Mouse (Mus musculus) heart, embryonic 13.5 days (tissue): ENCODE results near the gene Abr. TPM values are rescaled to one million over a fixed set of nuclear protein-coding genes. Genes with fewer than 3 reads are reported as not detected.

Experiments used
- ATAC-seq: fragments of 200-750 bp; cut with Nextera tagmentation; 2 replicates; pipeline ENCODE4 v1.8.0; 2017; ENCODE audit warnings: moderate TSS enrichment; ENCODE audit not compliant: insufficient number of reproducible peaks, low FRiP score, low TSS enrichment; ENCODE audit errors: extremely low read depth
- H3K27ac ChIP-seq: fragments of 300-500 bp; sonication (generic); replicated peaks from 2 replicates; pipeline ENCODE4 v1.5.1; 2015; ENCODE audit warnings: moderate library complexity, mild to moderate bottlenecking, inconsistent platforms
- H3K27me3 ChIP-seq: fragments of 300-500 bp; sonication (generic); replicated peaks from 2 replicates; pipeline ENCODE4 v1.6.1; 2015; ENCODE audit warnings: mild to moderate bottlenecking, inconsistent platforms
- H3K36me3 ChIP-seq: fragments of 300-500 bp; sonication (generic); 2 replicates; pipeline ENCODE4 v1.6.1; 2015; ENCODE audit warnings: mild to moderate bottlenecking, inconsistent platforms
- H3K4me1 ChIP-seq: fragments of 300-500 bp; sonication (generic); 2 replicates; pipeline ENCODE4 v1.6.1; 2015; ENCODE audit warnings: inconsistent platforms
- H3K4me2 ChIP-seq: fragments of 300-500 bp; sonication (generic); 2 replicates; pipeline ENCODE4 v1.6.1; 2015; ENCODE audit warnings: inconsistent platforms, mild to moderate bottlenecking, moderate library complexity
- H3K4me3 ChIP-seq: fragments of 300-500 bp; sonication (generic); 2 replicates; pipeline ENCODE4 v1.5.1; 2015; ENCODE audit warnings: moderate library complexity, mild to moderate bottlenecking, inconsistent platforms
- H3K9ac ChIP-seq: fragments of 300-500 bp; sonication (generic); 2 replicates; pipeline ENCODE4 v1.6.1; 2015; ENCODE audit warnings: inconsistent platforms, mild to moderate bottlenecking, moderate library complexity
- H3K9me3 ChIP-seq: fragments of 300-500 bp; sonication (generic); 2 replicates; pipeline ENCODE4 v1.6.1; 2016; ENCODE audit warnings: inconsistent platforms
- WGBS: fragments of 180-500 bp; shearing (Covaris S2); methylation state at CpG from one replicate; pipeline ENCODE4 v1.1.7; 2015; ENCODE audit warnings: mixed read lengths; 5-methylcytosine and 5-hydroxymethylcytosine counted together
- polyA plus RNA-seq: library from polyadenylated mRNA; unstranded; fragments of >200 nt; fragmentation: Nextera tagmentation; extraction: Ambion mirVana; gene quantifications from 2 replicates; pipeline ENCODE4 v1.2.1, GENCODE M21; 2015

Gene Abr
- polyA plus RNA-seq, 1 experiment from 2014 or later: 22.8 TPM

DNA sequence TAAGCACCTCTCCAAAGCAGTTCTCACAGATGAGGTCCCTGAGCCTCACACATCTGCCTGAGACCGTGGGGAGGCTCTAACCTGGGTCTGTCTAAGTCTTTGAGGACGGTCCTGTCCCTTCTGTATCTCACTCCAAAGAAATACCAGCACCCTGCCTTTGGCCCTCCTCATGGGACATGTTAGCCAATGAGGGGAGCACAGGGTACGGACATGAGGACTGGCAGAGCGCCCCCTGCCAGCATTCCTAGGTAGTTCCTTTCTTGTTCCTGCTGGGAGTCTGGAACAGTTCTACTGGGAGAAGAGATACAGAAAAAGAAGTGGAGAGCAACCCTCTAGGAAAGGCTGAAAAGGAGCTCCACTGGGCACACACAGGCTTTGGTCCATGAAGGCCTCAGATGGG is 111.1 kb downstream of the Abr start:
- peaks cover 35% of the 10 kb centered on the region for H3K4me1 ChIP-seq
- no peaks in the 10 kb centered on the region for H3K27me3 ChIP-seq
- H3K27ac ChIP-seq: no peak overlapping the region

DNA sequence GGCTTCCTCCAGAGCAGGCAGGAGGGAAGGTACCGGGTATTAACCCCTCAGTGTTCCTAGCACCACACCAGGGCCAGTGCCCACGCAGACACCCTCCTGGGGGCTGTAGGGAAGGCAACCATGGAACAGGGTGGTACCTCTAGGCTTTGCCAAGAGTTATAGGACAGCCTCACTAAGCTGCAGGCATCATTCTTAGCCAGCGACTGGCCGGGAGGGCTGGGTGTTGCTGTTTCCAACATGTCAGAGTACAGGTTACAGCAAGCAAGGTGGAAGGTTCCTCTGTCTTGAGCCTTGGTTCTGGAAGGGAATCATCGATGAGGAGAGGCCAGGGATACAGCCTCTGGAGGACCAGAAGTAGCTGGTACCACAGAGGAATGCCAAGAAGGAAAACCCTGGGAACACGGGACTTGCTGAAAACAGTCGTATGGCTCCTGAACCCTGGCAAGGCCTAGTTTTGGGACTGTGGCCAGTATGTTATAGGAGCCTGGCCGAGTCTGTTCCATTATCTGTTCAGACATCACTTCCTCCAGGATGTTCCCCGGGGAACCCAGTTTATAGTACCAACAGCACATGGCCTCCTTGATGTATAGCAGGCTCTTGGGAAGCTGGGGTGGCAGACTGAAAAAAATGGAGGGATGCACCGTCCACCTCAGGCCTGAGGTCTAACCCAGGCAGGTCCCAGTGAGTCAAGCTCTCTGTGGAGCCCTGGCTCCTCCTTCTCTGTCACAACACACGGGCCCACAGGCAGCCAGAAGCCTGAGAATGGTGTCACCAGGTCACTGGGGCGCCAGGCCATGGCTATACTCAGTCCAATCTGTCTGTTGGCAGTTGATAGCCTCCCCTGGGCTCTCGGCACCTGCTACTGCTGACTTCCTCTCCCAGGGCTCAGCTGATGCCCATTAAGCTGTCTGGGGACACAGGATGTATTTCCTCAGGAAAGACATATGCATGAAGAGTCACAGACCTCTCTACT is 112.1 kb downstream of the Abr start:
- no peak overlapping the region for H3K9ac ChIP-seq
- no peak overlapping the region for H3K4me2 ChIP-seq
- no peak overlapping the region for H3K27ac ChIP-seq
- no peaks in the 10 kb centered on the region for H3K9me3 ChIP-seq
- H3K27me3 ChIP-seq: no peaks in the 10 kb centered on the region
- H3K36me3 ChIP-seq: no peaks in the 10 kb centered on the region
- no peak overlapping the region for H3K4me3 ChIP-seq
- WGBS: 63% methylated on average over 13 of the region's 13 CpGs
- ATAC-seq: no peak
- peaks cover 25% of the 10 kb centered on the region for H3K4me1 ChIP-seq

More for the DNA sequence above, 111.1 kb downstream of the Abr start:
- H3K4me2 ChIP-seq: no peak overlapping the region
- H3K9me3 ChIP-seq: no peaks in the 10 kb centered on the region
- WGBS: 65% methylated on average over 4 of the region's 4 CpGs
- ATAC-seq: no peak
- H3K36me3 ChIP-seq: no peaks in the 10 kb centered on the region
- H3K4me3 ChIP-seq: no peak overlapping the region
- no peak overlapping the region for H3K9ac ChIP-seq

DNA sequence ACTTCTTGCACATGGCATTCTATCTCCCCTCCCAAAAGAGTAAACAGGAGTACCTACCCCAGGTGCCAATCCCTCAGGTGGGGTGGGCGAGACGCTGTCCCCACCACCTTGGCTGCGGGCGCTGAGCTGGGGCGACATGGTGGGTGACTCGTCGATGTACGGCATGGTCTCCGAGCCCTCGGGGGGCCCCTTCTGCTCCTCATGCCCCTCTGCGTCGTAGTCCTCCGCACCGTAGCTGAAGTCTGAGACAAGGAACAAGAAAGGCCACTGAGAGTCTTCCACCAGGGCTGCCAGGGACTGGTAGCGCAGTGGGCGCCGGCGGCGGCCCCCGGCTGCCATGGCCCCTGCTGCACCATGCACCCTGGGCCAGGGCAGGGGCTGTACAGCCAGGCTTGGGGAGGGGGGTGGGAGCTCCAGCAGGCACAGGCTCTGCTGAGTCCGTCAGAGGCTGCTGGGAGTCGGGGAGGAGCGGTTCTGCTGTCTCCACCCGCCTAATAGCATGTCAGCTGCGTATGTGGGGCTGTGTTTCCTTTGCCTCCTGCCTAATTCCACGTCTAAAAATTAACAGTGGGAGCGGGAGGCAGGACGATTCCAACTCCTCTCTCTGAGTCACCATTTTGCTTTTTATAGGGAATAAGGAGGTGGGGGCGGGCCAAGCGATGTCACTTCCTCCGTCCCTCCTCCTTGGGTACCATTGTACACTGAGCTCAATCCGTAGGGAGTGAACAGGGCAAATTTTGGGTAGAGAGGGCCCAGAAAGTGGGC is 113.1 kb downstream of the Abr start:
- 83% methylated on average over 32 of the region's 32 CpGs for WGBS
- Histone ChIP-seq H3K27ac (no peak overlapping the region), H3K9me3 (no peaks in the 10 kb centered on the region), H3K27me3 (no peaks in the 10 kb centered on the region), H3K4me3 (no peak overlapping the region), H3K4me1 (peaks cover 21% of the 10 kb centered on the region), H3K9ac (no peak overlapping the region), H3K36me3 (no peaks in the 10 kb centered on the region), H3K4me2 (no peak overlapping the region)
- ATAC-seq: no peak

DNA sequence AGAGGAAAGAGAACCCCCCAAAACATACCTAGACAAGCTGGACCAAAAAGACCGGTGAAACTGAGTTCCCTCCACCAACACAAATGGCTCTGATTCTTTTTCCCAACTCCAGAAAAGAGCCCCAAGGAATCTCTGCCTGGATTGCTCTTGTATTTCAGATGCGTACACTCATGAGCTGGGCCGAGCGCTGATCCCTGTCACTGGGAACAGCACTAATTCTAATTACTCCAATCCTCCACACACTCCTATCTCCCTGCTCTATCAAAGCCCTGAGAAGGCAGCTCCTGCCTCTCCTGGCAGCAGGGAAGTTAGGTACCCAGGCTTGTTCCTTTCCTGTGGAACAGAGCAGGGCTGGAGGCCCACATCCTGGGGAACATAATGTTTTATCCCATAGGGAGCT is 114.0 kb downstream of the Abr start:
- peaks cover 25% of the 10 kb centered on the region for H3K4me1 ChIP-seq
- H3K36me3 ChIP-seq: no peaks in the 10 kb centered on the region
- no peaks in the 10 kb centered on the region for H3K9me3 ChIP-seq
- no peak overlapping the region for H3K4me2 ChIP-seq
- 82% methylated on average over 4 of the region's 4 CpGs for WGBS
- no peak overlapping the region for H3K4me3 ChIP-seq
- H3K27ac ChIP-seq: no peak overlapping the region
- no peak for ATAC-seq
- peak overlapping the region; percentile 21; the same call in 1 of the 2 replicates for H3K9ac ChIP-seq
- H3K27me3 ChIP-seq: no peaks in the 10 kb centered on the region

DNA sequence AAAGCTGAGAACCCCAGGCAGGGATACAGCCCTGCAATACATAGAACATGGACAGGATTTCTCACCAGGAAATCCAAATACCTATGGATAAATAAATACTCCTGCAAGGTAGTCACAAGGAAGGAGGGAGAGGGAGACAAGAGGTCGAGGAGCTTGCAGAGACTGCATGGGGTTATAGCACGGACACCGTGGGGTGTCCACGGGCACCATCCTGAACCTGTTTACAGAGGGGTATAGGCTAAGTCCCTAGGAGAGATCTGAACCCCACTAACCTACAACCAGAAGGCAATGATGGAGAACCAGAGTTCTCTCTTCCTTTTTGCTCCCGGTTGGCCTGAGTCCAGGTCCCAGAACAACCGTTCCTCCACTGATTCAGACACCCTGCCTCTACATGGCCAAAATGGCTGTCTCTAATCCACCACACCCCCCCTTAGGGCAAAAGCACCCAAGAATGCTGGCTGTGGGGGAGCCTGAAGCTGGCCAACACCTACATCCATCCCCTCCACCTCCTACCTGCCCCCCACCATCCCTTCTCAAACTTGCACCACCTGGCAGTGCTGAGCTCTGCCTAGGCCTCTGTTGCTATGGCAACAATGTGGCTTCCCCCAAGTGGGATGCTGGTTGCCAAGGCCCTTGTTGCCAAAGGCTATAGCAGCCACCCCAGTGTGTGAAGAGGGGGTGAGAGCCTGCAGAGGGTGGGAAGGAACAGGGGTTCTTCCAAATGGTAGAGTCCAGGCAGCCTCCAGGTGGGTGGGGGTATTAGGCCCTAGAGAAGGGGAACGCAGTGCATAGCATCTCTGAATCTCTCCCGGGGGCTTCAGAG is 114.6 kb downstream of the Abr start:
- H3K36me3 ChIP-seq: no peaks in the 10 kb centered on the region
- ATAC-seq: no peak
- no peak overlapping the region for H3K9ac ChIP-seq
- WGBS: 79% methylated on average over 8 of the region's 8 CpGs
- no peak overlapping the region for H3K27ac ChIP-seq
- H3K27me3 ChIP-seq: no peaks in the 10 kb centered on the region
- peaks cover 29% of the 10 kb centered on the region for H3K4me1 ChIP-seq
- H3K4me2 ChIP-seq: no peak overlapping the region
- H3K4me3 ChIP-seq: no peak overlapping the region
- H3K9me3 ChIP-seq: no peaks in the 10 kb centered on the region

DNA sequence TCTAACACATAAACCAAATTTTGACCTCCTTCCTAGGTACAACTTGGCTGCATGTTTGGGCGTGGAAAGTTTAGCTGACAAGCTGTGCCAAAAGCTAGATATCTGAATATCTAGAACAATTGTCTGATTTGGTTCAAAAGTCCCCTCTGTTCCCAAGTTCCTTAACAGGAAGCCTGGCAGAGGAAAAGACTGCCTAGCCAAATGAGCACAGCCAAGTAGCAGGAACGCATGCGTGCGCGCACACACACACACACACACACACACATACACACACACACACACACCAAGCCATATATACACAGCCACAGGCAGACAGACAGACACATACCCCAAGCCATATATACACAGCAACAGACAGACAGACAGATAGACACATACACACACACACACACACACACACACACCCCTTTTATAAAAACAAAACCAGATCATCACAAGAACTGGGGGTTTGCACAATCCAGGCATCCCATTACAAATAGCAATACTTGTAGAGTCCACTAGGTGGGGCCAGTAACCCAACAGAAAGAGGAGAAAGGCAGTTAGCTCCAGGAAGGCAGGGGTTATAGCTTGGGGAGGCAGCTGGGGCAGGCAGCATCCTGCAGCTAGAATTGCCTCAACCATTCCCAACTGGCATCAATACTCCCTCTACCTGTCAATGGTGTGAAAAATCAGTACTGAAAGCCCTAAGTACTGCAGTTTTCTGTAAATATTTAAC is 115.4 kb downstream of the Abr start:
- H3K4me1 ChIP-seq: peaks cover 28% of the 10 kb centered on the region
- no peak overlapping the region for H3K27ac ChIP-seq
- ATAC-seq: no peak
- H3K4me2 ChIP-seq: no peak overlapping the region
- H3K4me3 ChIP-seq: no peak overlapping the region
- H3K9me3 ChIP-seq: no peaks in the 10 kb centered on the region
- H3K9ac ChIP-seq: no peak overlapping the region
- no peaks in the 10 kb centered on the region for H3K27me3 ChIP-seq
- H3K36me3 ChIP-seq: no peaks in the 10 kb centered on the region
- WGBS: 66% methylated on average over 5 of the region's 5 CpGs

DNA sequence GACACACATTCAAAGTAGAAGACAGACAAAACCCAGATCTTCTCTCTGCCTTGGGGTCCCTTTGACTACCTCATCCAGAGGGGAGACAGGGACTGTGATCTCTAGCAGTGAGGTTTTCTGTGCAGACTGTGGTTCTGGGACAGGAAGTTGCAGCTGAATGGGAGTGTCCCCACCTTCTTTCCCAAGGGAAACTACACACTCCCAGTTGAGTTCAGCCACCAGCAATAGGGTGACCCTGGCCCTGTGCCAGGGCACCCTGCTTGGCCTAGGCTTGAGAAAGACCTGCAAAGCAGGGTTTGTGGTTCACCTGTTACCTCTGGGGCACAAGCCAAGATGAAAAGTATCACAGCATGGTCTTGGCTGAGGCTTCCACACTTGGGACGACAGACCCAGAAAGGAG is 117.0 kb downstream of the Abr start:
- no peak overlapping the region for H3K4me2 ChIP-seq
- H3K9me3 ChIP-seq: no peaks in the 10 kb centered on the region
- no peak overlapping the region for H3K4me3 ChIP-seq
- H3K36me3 ChIP-seq: no peaks in the 10 kb centered on the region
- H3K27ac ChIP-seq: no peak overlapping the region
- WGBS: 83% methylated on average over 1 of the region's 1 CpGs
- H3K4me1 ChIP-seq: peaks cover 30% of the 10 kb centered on the region
- no peaks in the 10 kb centered on the region for H3K27me3 ChIP-seq
- H3K9ac ChIP-seq: no peak overlapping the region
- ATAC-seq: no peak

DNA sequence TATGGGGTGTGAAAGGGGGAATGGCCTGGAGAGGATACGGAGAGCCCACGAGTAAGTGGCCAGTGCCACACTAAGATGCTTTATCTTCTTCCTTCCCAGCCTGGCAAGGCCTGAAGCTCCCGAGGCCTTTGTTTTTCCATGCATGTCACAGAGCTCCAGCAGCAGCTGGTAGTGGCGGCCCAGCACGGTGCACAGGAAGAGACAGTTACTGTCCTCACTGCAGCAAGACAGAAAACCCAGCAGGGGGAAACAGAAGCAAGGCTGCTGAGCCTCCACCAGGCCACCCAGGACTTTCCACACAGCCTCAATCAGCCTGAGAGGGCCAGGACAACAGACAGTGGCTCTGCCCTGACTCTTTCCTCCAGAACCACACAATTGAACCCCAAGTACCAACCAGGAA is 118.1 kb downstream of the Abr start:
- 46% methylated on average over 5 of the region's 5 CpGs for WGBS
- Histone ChIP-seq H3K36me3 (no peaks in the 10 kb centered on the region), H3K4me3 (no peak overlapping the region), H3K27ac (peak overlapping the region; percentile 20; the same call in 1 of the 2 replicates), H3K4me2 (no peak overlapping the region), H3K9me3 (no peaks in the 10 kb centered on the region), H3K9ac (no peak overlapping the region), H3K27me3 (no peaks in the 10 kb centered on the region), H3K4me1 (peaks cover 34% of the 10 kb centered on the region)
- ATAC-seq: no peak

DNA sequence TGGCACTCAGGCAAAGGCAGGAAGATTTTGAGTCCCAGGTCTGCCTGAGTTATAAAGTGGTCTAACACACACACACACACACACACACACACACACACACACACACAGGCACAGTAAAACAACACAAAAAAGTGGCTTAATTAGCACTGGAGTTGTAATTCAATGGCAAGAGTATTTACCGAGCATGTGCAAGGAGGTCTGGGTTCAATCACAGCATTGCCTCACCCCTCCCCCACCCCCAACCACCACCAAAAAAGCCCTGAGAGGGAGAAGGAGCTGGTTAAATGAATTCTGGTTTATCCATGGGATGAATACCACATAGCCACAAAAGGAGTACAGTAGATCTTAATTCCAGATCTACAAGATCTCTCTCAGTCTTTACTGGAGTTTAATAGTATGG is 122.1 kb downstream of the Abr start:
- no peak overlapping the region for H3K4me3 ChIP-seq
- H3K27ac ChIP-seq: peak overlapping the region; percentile 20; the same call in 1 of the 2 replicates
- no peak overlapping the region for H3K9ac ChIP-seq
- peaks cover 67% of the 10 kb centered on the region for H3K4me1 ChIP-seq
- H3K36me3 ChIP-seq: no peaks in the 10 kb centered on the region
- H3K4me2 ChIP-seq: no peak overlapping the region
- WGBS: 5% methylated on average over 1 of the region's 1 CpGs
- no peaks in the 10 kb centered on the region for H3K9me3 ChIP-seq
- ATAC-seq: no peak
- H3K27me3 ChIP-seq: no peaks in the 10 kb centered on the region

DNA sequence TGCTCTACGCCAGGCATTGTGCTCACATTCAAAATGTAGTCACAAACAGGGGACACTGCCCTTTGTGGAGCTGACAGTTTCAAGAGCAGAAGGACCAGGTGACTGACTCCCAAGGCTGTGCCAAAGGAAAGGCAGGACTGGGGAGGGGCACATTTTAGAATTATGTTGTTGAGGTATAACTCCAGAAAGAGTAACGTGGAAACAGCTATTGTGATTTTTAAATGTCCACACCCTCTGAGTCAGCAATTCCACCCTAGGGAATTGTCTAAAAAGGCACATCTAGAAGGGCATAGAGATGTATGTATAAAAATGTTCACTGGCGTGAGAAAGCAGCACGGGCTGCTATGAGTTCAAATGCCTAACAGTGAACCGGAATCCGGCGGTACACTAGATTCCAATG is 122.5 kb downstream of the Abr start:
- no peak for ATAC-seq
- Histone ChIP-seq H3K27ac (peak overlapping the region; percentile 20; the same call in 1 of the 2 replicates), H3K4me1 (peaks cover 67% of the 10 kb centered on the region), H3K36me3 (no peaks in the 10 kb centered on the region), H3K27me3 (no peaks in the 10 kb centered on the region), H3K4me3 (no peak overlapping the region), H3K9me3 (no peaks in the 10 kb centered on the region), H3K4me2 (no peak overlapping the region), H3K9ac (no peak overlapping the region)
- 50% methylated on average over 7 of the region's 7 CpGs for WGBS
